Mouse (Mus musculus) urinary bladder, postnatal 14 days (tissue): ENCODE measurements around the gene Gm8104.
"Not testable (repeated sequence)": the region's sequence is repeated elsewhere in the genome, so short reads cannot be mapped to it uniquely, and the experiment has no call there.

Experiments
- DNase-seq: peaks from one replicate; pipeline ENCODE4 v3.0.0; 2021; ENCODE audit warnings: low spot score

Gene Gm8104

GRCm38 (mm10) chr14:43100301-43100700 lies at the start of gene Gm8104:
Gene Gm8104, plus strand, starts transcription at chr14:43100601.
- DNase-seq, result not testable (repeated sequence)

DNA sequence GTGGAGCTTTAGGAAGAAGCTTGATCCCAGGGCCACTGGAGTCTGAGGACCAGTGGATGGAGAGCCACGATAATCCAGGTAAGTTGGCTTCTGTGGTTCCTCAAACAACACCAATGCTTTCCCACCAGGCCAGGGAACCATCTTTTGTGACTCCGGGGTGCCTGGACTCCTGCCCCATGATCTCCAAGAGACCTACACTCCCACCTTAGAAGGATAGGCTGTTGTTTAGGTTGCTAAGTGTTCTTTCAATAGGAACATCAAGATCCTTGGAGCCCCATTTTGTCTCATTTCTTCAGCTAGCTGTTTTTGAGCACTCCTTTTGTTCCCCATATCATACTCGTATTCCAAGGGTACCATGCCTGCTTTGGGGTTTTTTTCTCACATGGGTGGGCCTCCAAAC lies 42.3 kb upstream of the Gm8104 start:
- not testable (repeated sequence) for DNase-seq

GRCm38 (mm10) chr14:43060179-43060578 lies 40.2 kb upstream of the Gm8104 start:
- DNase-seq, result not testable (repeated sequence)

DNA sequence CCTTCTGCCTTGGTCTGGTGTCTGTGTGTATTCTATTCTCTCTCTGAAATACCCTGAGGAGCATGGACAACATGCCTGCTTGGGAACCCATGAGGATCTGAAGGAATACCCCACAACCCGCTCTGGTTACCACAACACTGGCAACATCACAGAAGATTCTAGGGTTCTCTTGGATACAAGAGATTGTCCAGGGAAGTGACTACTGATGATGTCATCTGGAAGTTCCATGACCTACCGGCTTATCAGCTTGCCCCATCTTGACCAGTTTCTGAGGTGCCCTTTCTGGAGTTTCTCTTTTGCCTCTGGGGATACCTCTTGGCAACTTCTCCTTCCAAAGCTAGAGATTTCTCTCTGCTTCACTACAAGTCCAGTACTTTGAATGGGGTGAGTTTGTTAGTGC lies 23.9 kb upstream of the Gm8104 start, which contains the start of gene Gm8094:
TSS of gene Gm8094 (minus strand) at position 101 of the 400 bp plus-strand sequence.
- DNase-seq, result not testable (repeated sequence)

DNA sequence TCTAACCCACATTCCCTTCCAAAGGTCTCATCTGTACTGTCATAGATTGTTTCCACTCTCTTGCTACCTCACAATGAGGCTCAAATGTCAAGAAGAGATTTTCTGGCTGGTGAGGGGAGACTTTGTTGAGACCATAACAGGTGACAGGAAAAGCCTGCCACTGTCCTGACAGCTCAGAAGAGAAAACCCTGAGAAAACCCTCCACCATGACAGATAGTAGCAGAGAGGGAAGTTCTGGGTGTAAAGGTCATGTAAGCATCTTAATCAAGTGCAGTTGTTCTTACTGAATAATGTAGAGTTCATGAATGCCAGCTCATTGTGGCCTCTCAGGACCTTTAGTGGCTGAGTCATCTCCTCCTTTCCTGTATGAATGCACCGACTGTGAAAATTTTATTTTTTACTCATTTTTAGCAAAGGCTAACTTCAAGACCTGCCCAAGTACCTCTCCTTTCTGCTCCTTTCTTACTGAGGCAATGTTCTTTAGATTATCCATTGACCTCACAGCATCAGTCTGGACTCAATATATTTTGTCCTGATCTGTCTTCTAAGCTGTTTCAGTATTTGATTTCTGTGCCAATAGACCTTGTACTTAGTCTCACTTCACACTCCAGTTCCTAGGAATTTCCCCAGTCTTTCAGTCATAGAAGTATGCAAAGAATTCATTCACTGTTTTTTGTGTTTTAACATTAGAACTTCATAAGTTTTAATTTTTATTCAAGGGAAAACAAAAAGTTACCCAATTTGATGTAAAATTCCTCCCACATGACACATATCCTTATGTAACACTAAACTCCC lies 15.3 kb upstream of the Gm8104 start:
- not testable (repeated sequence) for DNase-seq

DNA sequence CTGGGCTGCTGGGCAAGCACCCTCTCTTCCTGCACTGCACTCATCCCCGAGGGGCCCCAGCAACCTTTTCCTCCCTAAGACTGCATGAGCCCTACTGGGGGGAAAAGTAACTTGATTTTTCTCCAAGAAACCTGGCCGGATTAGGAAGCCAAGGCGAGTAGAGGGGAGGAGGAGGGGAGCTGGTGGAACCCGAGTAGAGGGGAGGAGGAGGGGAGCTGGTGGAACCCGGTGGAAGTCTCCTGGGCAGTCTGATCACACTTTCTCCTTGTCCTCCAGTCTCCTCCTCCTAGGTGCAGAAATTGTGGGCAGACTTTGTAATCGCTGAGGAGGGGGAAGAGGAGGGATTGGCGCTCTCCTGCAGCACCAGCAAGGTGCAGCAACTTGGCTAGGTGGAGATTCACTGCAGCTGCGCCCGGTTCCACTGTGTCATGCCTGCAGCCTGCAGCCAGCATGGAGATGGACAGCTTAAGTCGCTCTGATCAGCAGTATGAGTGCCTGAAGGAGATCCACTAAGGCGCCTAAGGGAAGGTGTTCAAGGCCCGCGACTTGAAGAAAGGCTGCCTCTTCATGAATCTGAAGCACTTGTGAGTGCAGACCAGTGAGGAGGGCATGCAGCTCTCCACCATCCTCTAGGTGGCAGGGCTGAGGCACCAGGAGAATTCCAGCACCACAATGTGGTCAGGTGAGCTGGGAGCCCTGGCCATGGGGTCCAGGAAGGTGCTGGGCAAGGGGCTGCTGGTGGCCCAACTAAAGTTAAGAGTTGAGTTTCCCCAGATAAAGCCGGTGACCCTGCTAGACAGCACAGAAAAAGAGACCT lies 11.1 kb upstream of the Gm8104 start:
- not testable (repeated sequence) for DNase-seq

DNA sequence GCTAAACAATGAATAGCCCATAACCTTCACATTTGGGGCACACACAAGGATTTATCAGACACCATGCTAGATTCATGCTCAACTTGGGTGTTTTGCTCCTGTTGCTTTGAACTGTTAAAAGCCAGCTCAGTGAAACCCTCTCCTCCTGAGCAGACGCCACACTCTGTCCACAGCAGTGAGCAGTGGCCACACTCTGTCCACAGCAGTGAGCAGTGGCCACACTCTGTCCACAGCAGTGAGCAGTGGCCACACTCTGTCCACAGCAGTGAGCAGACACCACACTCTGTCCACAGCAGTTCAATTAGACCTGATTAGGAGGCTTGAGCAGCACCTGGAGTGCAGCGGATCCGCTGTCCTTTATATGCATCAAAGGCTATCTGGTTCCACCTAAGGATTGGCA lies 19.3 kb downstream of the Gm8104 start:
- not testable (repeated sequence) for DNase-seq

DNA sequence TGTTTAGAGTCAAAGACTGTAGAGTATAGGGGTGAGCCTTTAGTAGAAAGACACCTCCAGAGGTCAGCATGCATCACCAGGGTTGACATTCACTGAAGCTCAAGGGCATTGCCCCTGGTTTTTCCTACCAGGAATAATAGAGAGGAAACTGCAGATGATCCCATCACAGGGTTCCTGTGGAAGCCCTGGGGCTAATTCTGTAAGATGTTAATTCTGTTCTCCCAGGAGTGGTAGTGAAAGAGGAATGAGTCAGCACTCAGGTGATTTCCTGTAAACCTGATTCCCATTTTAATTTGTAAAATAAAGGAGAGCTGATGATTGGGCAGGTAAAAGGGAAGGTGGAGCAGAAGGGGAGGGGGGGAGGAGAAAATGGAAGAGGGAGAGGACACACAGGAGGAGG lies 25.9 kb downstream of the Gm8104 start:
- not testable (repeated sequence) for DNase-seq
